Mouse (Mus musculus) hindbrain, embryonic 11.5 days (tissue): Measurements from ENCODE around the gene Cmas. TPM values are rescaled to one million over a fixed set of nuclear protein-coding genes. Genes with fewer than 3 reads are reported as not detected.

Source experiments
- ATAC-seq: fragments of 200-750 bp; cut with Nextera tagmentation; 2 replicates; pipeline ENCODE4 v1.8.0; 2017; ENCODE audit warnings: mild to moderate bottlenecking, moderate TSS enrichment, moderate library complexity; ENCODE audit not compliant: low FRiP score
- DNase-seq: peaks from one replicate; pipeline ENCODE4 v3.0.0-alpha.2; 2015; ENCODE audit warnings: low spot score
- H3K27ac ChIP-seq: fragments of 300-500 bp; sonication (generic); 2 replicates; pipeline ENCODE4 v1.5.1; 2014; ENCODE audit warnings: mild to moderate bottlenecking, low read depth, low read length
- H3K27me3 ChIP-seq: fragments of 300-500 bp; sonication (generic); 2 replicates; pipeline ENCODE4 v1.6.1; 2014; ENCODE audit warnings: mild to moderate bottlenecking, low read length, moderate library complexity, mixed read lengths; ENCODE audit not compliant: control insufficient read depth, insufficient read depth
- H3K36me3 ChIP-seq: fragments of 300-500 bp; sonication (generic); 2 replicates; pipeline ENCODE4 v1.6.1; 2014; ENCODE audit warnings: mild to moderate bottlenecking, low read length, moderate library complexity, mixed read lengths; ENCODE audit not compliant: control insufficient read depth, insufficient read depth
- H3K4me1 ChIP-seq: fragments of 300-500 bp; sonication (generic); replicated peaks from 2 replicates; pipeline ENCODE4 v1.6.1; 2014; ENCODE audit warnings: low read length, mixed read lengths; ENCODE audit not compliant: control insufficient read depth, insufficient read depth
- H3K4me2 ChIP-seq: fragments of 300-500 bp; sonication (generic); replicated peaks from 2 replicates; pipeline ENCODE4 v1.6.1; 2014; ENCODE audit warnings: mild to moderate bottlenecking, low read depth, low read length
- H3K4me3 ChIP-seq: fragments of 300-500 bp; sonication (generic); 2 replicates; pipeline ENCODE4 v1.5.1; 2014; ENCODE audit warnings: low read depth, low read length
- H3K9ac ChIP-seq: fragments of 300-500 bp; sonication (generic); 2 replicates; pipeline ENCODE4 v1.6.1; 2014; ENCODE audit warnings: low read depth, low read length
- H3K9me3 ChIP-seq: fragments of 300-500 bp; sonication (generic); 2 replicates; pipeline ENCODE4 v1.6.1; 2016; ENCODE audit warnings: low read length; ENCODE audit not compliant: control insufficient read depth
- WGBS: fragments of 180-500 bp; shearing (Covaris S2); extraction: QIAGEN DNeasy Blood & Tissue Kit; methylation state at CpG from one replicate; pipeline ENCODE4 v1.1.7; 2014; 5-methylcytosine and 5-hydroxymethylcytosine counted together
- polyA plus RNA-seq: library from polyadenylated mRNA; unstranded; fragments of >200 nt; fragmentation: Nextera tagmentation; extraction: Ambion mirVana; gene quantifications from 2 replicates; pipeline ENCODE4 v1.2.1, GENCODE M21; 2014

Gene Cmas
- polyA plus RNA-seq, 1 experiment from 2014 or later = 137 TPM

DNA sequence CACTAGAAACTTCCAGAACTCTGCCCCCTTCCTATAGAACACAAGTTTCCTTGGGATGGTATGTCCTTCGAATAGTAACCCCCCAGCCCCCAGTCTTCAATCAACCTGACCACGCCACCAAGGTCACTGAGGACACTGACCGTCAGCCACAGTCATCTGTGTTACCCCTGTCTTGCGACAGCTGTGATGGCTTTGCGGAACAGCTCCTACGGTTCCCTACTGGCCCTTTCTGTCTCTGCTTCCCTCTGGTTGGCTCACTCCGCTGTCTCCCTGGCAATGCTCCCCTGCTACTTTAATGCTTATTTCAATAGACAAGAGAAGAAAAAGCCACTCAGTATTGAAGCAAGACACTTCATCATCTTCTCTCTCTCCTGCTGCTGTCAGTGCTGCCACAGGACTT lies 37.0 kb downstream of the Cmas start:
- Histone ChIP-seq H3K27me3 (no peaks in the 10 kb centered on the region), H3K4me3 (no peak overlapping the region), H3K4me2 (no peak overlapping the region), H3K36me3 (no peaks in the 10 kb centered on the region), H3K4me1 (0 out of 2 replicates have a peak, but pooled peaks cover 3% of the 10 kb centered on the region), H3K27ac (no peak overlapping the region), H3K9me3 (no peaks in the 10 kb centered on the region), H3K9ac (no peak overlapping the region)
- ATAC-seq (peak; percentile 63; the same call in 1 of the 2 replicates), DNase-seq (peak; percentile 23)
- WGBS = 26% methylated on average over 7 of the region's 7 CpGs

DNA sequence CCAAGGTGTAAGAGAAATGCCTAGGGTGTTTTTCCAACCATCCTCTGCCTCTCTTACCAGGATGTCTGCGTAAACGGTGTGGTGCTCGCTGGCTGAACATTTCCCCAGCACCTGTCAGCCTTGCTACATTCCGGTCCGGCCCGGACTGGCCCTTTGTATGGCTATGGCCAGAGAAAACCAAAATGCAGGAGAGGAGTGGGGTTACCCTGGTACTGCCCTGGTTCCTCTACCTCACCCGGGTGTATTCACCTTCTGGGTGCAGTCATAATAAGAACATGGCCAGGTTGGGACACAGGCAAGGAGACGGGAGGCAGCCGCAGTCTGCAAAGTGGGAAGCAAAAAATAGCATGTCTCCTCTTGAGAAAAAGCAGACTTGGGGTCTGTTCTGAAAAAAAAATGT lies 38.6 kb downstream of the Cmas start:
- Histone ChIP-seq H3K27ac (no peak overlapping the region), H3K4me1 (0 out of 2 replicates have a peak, but pooled peaks cover 3% of the 10 kb centered on the region), H3K4me2 (no peak overlapping the region), H3K36me3 (no peaks in the 10 kb centered on the region), H3K27me3 (no peaks in the 10 kb centered on the region), H3K9ac (no peak overlapping the region), H3K9me3 (no peaks in the 10 kb centered on the region), H3K4me3 (no peak overlapping the region)
- ATAC-seq (no peak), DNase-seq (no peak)
- WGBS = 93% methylated on average over 9 of the region's 9 CpGs

DNA sequence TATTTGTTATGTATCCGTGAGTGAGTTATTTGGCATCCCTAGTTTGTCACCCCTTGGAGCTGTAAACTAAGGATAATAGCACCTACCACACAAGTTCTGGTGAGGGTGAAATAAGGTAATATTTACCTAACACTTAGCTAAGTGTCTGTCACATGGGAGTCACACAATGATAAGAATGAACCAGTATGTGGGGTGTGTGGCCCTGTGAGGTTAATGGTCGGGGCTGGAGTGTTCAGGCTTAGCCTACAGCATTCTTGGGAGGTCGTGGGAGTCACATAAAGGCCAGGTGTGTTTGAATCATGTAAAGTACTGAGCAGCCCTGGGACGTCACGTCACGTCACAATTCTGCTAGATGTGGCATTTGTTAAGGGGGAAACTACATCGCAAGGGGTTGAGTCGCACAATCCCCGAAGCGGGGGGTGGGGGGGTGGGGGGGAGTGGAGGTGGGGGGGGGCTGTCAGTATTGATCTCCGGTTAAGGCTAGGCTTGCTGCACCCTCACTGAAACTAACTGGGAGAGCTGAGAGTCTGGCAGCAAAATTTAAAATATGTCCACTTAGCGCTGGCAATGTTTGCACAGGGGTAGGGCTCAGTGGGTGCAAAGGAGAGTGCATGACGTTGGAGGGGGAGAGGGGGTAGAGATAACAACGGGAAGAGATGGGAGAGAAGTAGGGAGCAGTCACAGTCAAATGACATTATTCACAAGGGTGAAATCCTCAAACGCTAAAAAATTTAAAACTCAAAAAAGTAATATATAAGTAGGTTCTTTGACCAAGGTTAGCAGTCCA lies 39.4 kb downstream of the Cmas start:
- H3K4me3 ChIP-seq = no peak overlapping the region
- no peaks in the 10 kb centered on the region for H3K9me3 ChIP-seq
- H3K4me1 ChIP-seq = 0 out of 2 replicates have a peak, but pooled peaks cover 3% of the 10 kb centered on the region
- no peak overlapping the region for H3K27ac ChIP-seq
- H3K27me3 ChIP-seq = no peaks in the 10 kb centered on the region
- H3K4me2 ChIP-seq = no peak overlapping the region
- 82% methylated on average over 15 of the region's 15 CpGs for WGBS
- H3K9ac ChIP-seq = no peak overlapping the region
- ATAC-seq (no peak), DNase-seq (no peak)
- no peaks in the 10 kb centered on the region for H3K36me3 ChIP-seq

GRCm38 (mm10) chr6:142797996-142798395 lies 41.5 kb downstream of the Cmas start:
- Histone ChIP-seq H3K4me3 (no peak overlapping the region), H3K9ac (no peak overlapping the region), H3K9me3 (no peaks in the 10 kb centered on the region), H3K4me1 (0 out of 2 replicates have a peak, but pooled peaks cover 3% of the 10 kb centered on the region), H3K27me3 (no peaks in the 10 kb centered on the region), H3K27ac (no peak overlapping the region), H3K4me2 (no peak overlapping the region), H3K36me3 (no peaks in the 10 kb centered on the region)
- ATAC-seq = no peak
- no peak for DNase-seq
- 72% methylated on average over 1 of the region's 1 CpGs for WGBS

GRCm38 (mm10) chr6:142798837-142799236 lies 42.4 kb downstream of the Cmas start:
- ATAC-seq (no peak), DNase-seq (no peak)
- Histone ChIP-seq H3K4me3 (no peak overlapping the region), H3K4me1 (no peaks in the 10 kb centered on the region), H3K27ac (no peak overlapping the region), H3K4me2 (no peak overlapping the region), H3K36me3 (no peaks in the 10 kb centered on the region), H3K9ac (no peak overlapping the region), H3K9me3 (no peaks in the 10 kb centered on the region), H3K27me3 (no peaks in the 10 kb centered on the region)
- WGBS = 68% methylated on average over 9 of the region's 9 CpGs

- H3K4me3 ChIP-seq = no peak overlapping the region
- 87% methylated on average over 7 of the region's 7 CpGs for WGBS
Observed at GRCm38 (mm10) chr6:142799704-142800374, 43.4 kb downstream of the Cmas start.

GRCm38 (mm10) chr6:142801687-142802086 lies 45.2 kb downstream of the Cmas start:
- H3K27me3 ChIP-seq = no peaks in the 10 kb centered on the region
- H3K4me3 ChIP-seq = no peak overlapping the region
- H3K36me3 ChIP-seq = no peaks in the 10 kb centered on the region
- DNase-seq = no peak
- no peak overlapping the region for H3K9ac ChIP-seq
- no peak overlapping the region for H3K4me2 ChIP-seq
- no peaks in the 10 kb centered on the region for H3K9me3 ChIP-seq
- no peak overlapping the region for H3K27ac ChIP-seq
- no peaks in the 10 kb centered on the region for H3K4me1 ChIP-seq
- no peak for ATAC-seq
- WGBS = 82% methylated on average over 5 of the region's 5 CpGs

More at GRCm38 (mm10) chr6:142799704-142800374, 43.4 kb downstream of the Cmas start:
- H3K9ac ChIP-seq = no peak overlapping the region
- no peak overlapping the region for H3K4me2 ChIP-seq
- H3K27me3 ChIP-seq = no peaks in the 10 kb centered on the region
- no peaks in the 10 kb centered on the region for H3K4me1 ChIP-seq
- H3K9me3 ChIP-seq = no peaks in the 10 kb centered on the region
- H3K27ac ChIP-seq = no peak overlapping the region
- H3K36me3 ChIP-seq = no peaks in the 10 kb centered on the region
- DNase-seq (no peak), ATAC-seq (no peak)

DNA sequence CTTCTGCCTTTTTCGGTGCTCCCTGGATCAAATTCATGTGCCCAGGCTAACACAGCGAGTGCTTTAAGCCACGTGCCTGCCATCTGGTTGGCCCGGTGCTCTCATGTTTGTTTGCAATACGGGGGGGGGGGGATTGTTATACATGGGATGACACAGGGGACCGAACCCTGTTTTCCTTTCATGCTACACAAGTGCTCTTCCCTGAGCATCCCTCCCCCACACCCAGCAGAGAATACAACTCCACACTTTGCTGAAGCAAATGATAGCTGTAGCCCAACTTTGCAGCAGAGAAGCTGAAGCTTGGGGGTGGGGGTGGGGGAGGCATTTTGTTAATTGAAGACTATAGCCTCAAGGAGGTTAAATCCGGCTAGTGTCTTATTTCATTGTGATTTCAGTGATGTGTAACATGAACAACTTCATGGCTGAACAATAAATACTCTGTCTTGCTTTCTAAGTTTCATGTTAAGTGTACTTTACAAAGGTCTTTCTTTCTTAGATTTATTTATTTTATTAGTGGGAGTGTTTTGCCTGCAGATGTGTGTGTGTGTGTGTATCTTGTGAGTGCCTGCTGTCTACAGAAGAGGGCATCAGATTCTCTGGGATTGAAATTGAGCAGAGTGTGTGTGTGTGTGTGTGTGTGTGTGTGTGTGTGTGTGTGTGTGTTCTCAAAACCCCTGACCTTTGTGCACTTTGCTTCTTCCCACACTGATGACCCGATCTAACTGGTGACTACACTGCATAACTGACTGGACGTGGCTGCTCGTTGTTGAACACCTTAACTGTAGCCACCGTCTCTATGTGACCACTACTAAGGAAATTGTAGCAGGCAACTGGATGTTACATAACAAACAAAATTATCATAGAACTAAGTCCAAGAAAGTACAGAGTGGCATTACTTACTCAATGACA lies 46.4 kb downstream of the Cmas start:
- Histone ChIP-seq H3K4me2 (no peak overlapping the region), H3K27ac (no peak overlapping the region), H3K4me1 (no peaks in the 10 kb centered on the region), H3K9ac (no peak overlapping the region), H3K9me3 (no peaks in the 10 kb centered on the region), H3K27me3 (no peaks in the 10 kb centered on the region), H3K4me3 (no peak overlapping the region), H3K36me3 (no peaks in the 10 kb centered on the region)
- ATAC-seq = no peak
- 49% methylated on average over 11 of the region's 11 CpGs for WGBS
- no peak for DNase-seq
